Mouse (Mus musculus) monocyte, adult 2 months (primary cell): ENCODE results near the gene Fam217a.
A peak's percentile ranks its signal among the peaks of the same experiment; 100 is the strongest.
"Not testable (repeated sequence)": the region's sequence is repeated elsewhere in the genome, so short reads cannot be mapped to it uniquely, and the experiment has no call there.

Experiments
- DNase-seq, 2 experiments: peaks; one replicate each; pipeline ENCODE4 v3.0.0; 2022; ENCODE audit warnings: low spot score in 2 of 2, low read depth in 1 of 2

Gene Fam217a

GRCm38 (mm10) chr13:34874736-34875135, 49.4 kb downstream of the Fam217a start:
- DNase-seq = not testable (repeated sequence)

GRCm38 (mm10) chr13:34873801-34874681, 50.1 kb downstream of the Fam217a start:
- peak; percentile 75 to 82 for DNase-seq

- no peak for DNase-seq
These were observed 59.5 kb downstream of the Fam217a start for GRCm38 (mm10) chr13:34864420-34865169.

GRCm38 (mm10) chr13:34861166-34861565, 62.9 kb downstream of the Fam217a start:
- not testable (repeated sequence) for DNase-seq
